Mouse (Mus musculus): ENCODE measurements around the gene Krcc1.

DNA sequence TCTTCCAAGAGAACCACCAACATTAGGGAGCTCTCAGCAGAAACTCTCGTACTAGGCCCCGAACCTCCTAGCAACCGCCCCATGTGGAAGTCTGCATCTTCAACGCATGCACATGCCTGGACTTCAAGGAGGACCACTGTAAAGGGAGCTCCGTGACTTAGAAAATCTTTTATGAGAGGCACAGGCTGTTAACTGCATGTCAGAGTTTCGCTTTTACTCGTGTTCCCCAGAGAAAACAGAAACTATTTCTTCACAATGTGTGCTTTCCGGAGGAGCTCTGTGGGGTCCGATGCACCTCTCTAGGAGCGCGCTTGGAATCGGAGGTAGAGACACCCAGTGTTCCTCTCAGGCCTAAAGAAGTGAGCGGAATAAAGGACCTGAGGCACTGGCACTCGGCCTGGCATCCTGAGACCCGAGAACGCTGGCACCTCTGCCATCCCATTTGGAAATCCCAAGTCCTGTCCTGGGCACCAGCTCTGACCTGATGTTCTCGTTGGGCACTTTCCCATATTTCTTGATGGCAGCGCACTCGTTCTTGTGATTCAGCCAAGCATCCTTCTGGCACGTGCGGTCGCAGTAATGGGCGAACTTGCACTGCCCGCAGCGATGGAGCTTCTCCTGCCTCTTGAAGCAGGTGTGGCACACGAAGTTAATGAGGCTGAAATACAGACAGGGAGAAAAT is 32.3 kb upstream of the Krcc1 start:
- TF ChIP-seq EP300 (IDR thresholded peaks at IDR 0.05; ENCODE audit: low read depth) (no peak), CTCF (IDR thresholded peaks at IDR 0.05; ENCODE audit: low read depth) (no peak)
